ENCODE assay signal across 8 mouse cellular contexts in the genomic region with DNA sequence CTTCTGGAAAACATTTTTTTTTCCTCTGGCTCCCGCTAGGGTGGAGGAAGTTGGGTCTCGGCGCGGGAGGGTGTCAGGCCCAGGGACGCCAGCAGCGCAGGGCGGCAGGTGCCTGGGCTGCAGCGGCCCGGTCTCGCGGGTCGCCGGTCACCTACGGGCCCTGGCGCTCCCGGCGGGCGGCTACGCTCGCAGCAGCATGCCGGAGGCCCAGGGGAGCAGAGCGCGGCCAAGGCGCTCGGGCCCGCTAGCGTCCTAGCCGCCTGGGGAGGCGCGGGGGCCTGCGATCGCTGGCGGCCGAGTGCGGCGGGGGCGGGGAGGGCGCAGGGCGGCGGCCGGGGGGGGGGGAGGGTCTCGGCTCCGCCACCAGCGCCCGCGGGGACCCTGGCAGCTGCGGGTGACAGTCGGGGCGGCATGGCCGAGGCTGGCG. TPM values are rescaled to one million over a fixed set of nuclear protein-coding genes. Genes with fewer than 3 reads are reported as not detected.
DNase-seq lines count a peak whose midpoint lies in the region; ATAC-seq and TF ChIP-seq lines count a peak whose summit lies in the region.

No protein-coding gene starts in this region.

- peak overlapping the region; percentile 75 for H3K4me3 ChIP-seq in erythroblast, embryonic 14.5 days (replicated peaks)
- peak overlapping the region; percentile 91 for H3K4me3 ChIP-seq in heart, embryonic 13.5 days
- H3K4me3 ChIP-seq in kidney, postnatal 0 days (replicated peaks; ENCODE audit: low read depth, low read length) = peak overlapping the region; percentile 89
- H3K4me3 ChIP-seq in liver, postnatal 0 days (ENCODE audit: low read depth, low read length) = peak overlapping the region; percentile 96
- peak overlapping the region; percentile 89 for H3K4me3 ChIP-seq in neural tube, embryonic 11.5 days (ENCODE audit: low read depth, low read length)
- H3K4me3 ChIP-seq in stomach, postnatal 0 days (ENCODE audit: low read depth, low read length) = peak overlapping the region; percentile 87

- peak; percentile 25; the same call in 1 of the 2 replicates for TF ChIP-seq CTCF in kidney, postnatal 0 days (IDR thresholded peaks at IDR 0.05; ENCODE audit: low read depth)
- TF ChIP-seq CTCF in liver, postnatal 0 days (IDR thresholded peaks at IDR 0.05; ENCODE audit: low read depth) = peak; percentile 49
- peak; percentile 47 for TF ChIP-seq CTCF in stomach, postnatal 0 days (IDR thresholded peaks at IDR 0.05; ENCODE audit: low read depth)

- TF ChIP-seq EP300 in liver, postnatal 0 days (IDR thresholded peaks at IDR 0.05; ENCODE audit: low read depth) = no peak
- TF ChIP-seq EP300 in stomach, postnatal 0 days (optimal IDR thresholded peaks at IDR 0.05) = no peak

- under 1% methylated on average over 28 of the region's 51 CpGs for WGBS in heart, embryonic 13.5 days
- WGBS in kidney, postnatal 0 days = 0% methylated on average over 32 of the region's 51 CpGs
- under 1% methylated on average over 20 of the region's 51 CpGs for WGBS in liver, postnatal 0 days (ENCODE audit: insufficient replicate concordance)
- WGBS in neural tube, embryonic 11.5 days = under 1% methylated on average over 32 of the region's 51 CpGs
- under 1% methylated on average over 37 of the region's 51 CpGs for whole genome bisulfite sequencing in stomach, postnatal 0 days

- peak overlapping the region; percentile 99 for H3K27ac ChIP-seq in heart, embryonic 13.5 days (replicated peaks)
- H3K27ac ChIP-seq in kidney, postnatal 0 days = peak overlapping the region; percentile 96
- peak overlapping the region; percentile 98 for H3K27ac ChIP-seq in liver, postnatal 0 days (ENCODE audit: low read depth)
- peak overlapping the region; percentile 92 for H3K27ac ChIP-seq in neural tube, embryonic 11.5 days (ENCODE audit: low read depth, low read length)
- H3K27ac ChIP-seq in stomach, postnatal 0 days (replicated peaks) = peak overlapping the region; percentile 98

- peaks cover 43% of the 10 kb centered on the region for H3K4me1 ChIP-seq in erythroblast, embryonic 14.5 days (ENCODE audit: control insufficient read depth)
- peaks cover 32% of the 10 kb centered on the region for H3K4me1 ChIP-seq in heart, embryonic 13.5 days
- H3K4me1 ChIP-seq in kidney, postnatal 0 days (replicated peaks; ENCODE audit: insufficient read depth, low read length) = peaks cover 8% of the 10 kb centered on the region; the same call in 1 of the 2 replicates
- peaks cover 20% of the 10 kb centered on the region for H3K4me1 ChIP-seq in liver, postnatal 0 days (ENCODE audit: insufficient read depth)
- H3K4me1 ChIP-seq in neural tube, embryonic 11.5 days (ENCODE audit: control insufficient read depth, insufficient read depth, low read length) = peaks cover 5% of the 10 kb centered on the region; the same call in 1 of the 2 replicates
- H3K4me1 ChIP-seq in stomach, postnatal 0 days (replicated peaks; ENCODE audit: control insufficient read depth, insufficient read depth) = no peaks in the 10 kb centered on the region

- peak overlapping the region; percentile 97 for H3K9ac ChIP-seq in heart, embryonic 13.5 days
- H3K9ac ChIP-seq in kidney, postnatal 0 days (ENCODE audit: low read depth, low read length) = peak overlapping the region; percentile 94
- H3K9ac ChIP-seq in liver, postnatal 0 days (replicated peaks) = peak overlapping the region; percentile 88
- peak overlapping the region; percentile 91 for H3K9ac ChIP-seq in neural tube, embryonic 11.5 days (ENCODE audit: low read length)
- H3K9ac ChIP-seq in stomach, postnatal 0 days (ENCODE audit: low read length) = peak overlapping the region; percentile 92

- no peaks in the 10 kb centered on the region for H3K9me3 ChIP-seq in erythroblast, embryonic 14.5 days (ENCODE audit: control insufficient read depth, low read length)
- no peaks in the 10 kb centered on the region for H3K9me3 ChIP-seq in heart, embryonic 13.5 days
- H3K9me3 ChIP-seq in kidney, postnatal 0 days (replicated peaks; ENCODE audit: low read length) = no peaks in the 10 kb centered on the region
- H3K9me3 ChIP-seq in liver, postnatal 0 days (ENCODE audit: low read length) = no peaks in the 10 kb centered on the region
- H3K9me3 ChIP-seq in neural tube, embryonic 11.5 days (ENCODE audit: control insufficient read depth, low read length) = no peaks in the 10 kb centered on the region
- H3K9me3 ChIP-seq in stomach, postnatal 0 days (ENCODE audit: control insufficient read depth, low read length) = no peaks in the 10 kb centered on the region

- peaks cover 5% of the 10 kb centered on the region for H3K36me3 ChIP-seq in erythroblast, embryonic 14.5 days (ENCODE audit: control insufficient read depth)
- no peaks in the 10 kb centered on the region for H3K36me3 ChIP-seq in heart, embryonic 13.5 days
- H3K36me3 ChIP-seq in kidney, postnatal 0 days (ENCODE audit: insufficient read depth, low read length) = no peaks in the 10 kb centered on the region
- no peaks in the 10 kb centered on the region for H3K36me3 ChIP-seq in liver, postnatal 0 days (replicated peaks; ENCODE audit: insufficient read depth, low read length)
- no peaks in the 10 kb centered on the region for H3K36me3 ChIP-seq in neural tube, embryonic 11.5 days (ENCODE audit: control insufficient read depth, insufficient read depth, low read length)
- H3K36me3 ChIP-seq in stomach, postnatal 0 days (ENCODE audit: control insufficient read depth, insufficient read depth, low read length) = no peaks in the 10 kb centered on the region

- H3K4me2 ChIP-seq in heart, embryonic 13.5 days = peak overlapping the region; percentile 97
- H3K4me2 ChIP-seq in kidney, postnatal 0 days (ENCODE audit: low read length) = peak overlapping the region; percentile 99
- peak overlapping the region; percentile 96 for H3K4me2 ChIP-seq in liver, postnatal 0 days (ENCODE audit: low read depth, low read length)
- H3K4me2 ChIP-seq in neural tube, embryonic 11.5 days (ENCODE audit: low read depth) = peak overlapping the region; percentile 90
- peak overlapping the region; percentile 96 for H3K4me2 ChIP-seq in stomach, postnatal 0 days (replicated peaks; ENCODE audit: low read depth)

- ATAC-seq in heart, embryonic 13.5 days (ENCODE audit: extremely low read depth, insufficient number of reproducible peaks, low FRiP score, low TSS enrichment) = peak; percentile 47; the same call in 1 of the 2 replicates
- peak; percentile 78 for ATAC-seq in kidney, postnatal 0 days (replicated peaks; ENCODE audit: low FRiP score, low read depth)
- peak; percentile 65 for ATAC-seq in liver, postnatal 0 days
- ATAC-seq in neural tube, embryonic 11.5 days (ENCODE audit: insufficient read depth, low FRiP score, low TSS enrichment) = peak; percentile 71
- peak; percentile 73 for ATAC-seq in stomach, postnatal 0 days (ENCODE audit: low FRiP score, low TSS enrichment)

- H3K27me3 ChIP-seq in erythroblast, embryonic 14.5 days (ENCODE audit: control insufficient read depth) = no peaks in the 10 kb centered on the region
- no peaks in the 10 kb centered on the region for H3K27me3 ChIP-seq in heart, embryonic 13.5 days (replicated peaks)
- H3K27me3 ChIP-seq in kidney, postnatal 0 days (ENCODE audit: insufficient read depth, low read length) = no peaks in the 10 kb centered on the region
- H3K27me3 ChIP-seq in liver, postnatal 0 days (ENCODE audit: insufficient read depth, low read length) = no peaks in the 10 kb centered on the region
- no peaks in the 10 kb centered on the region for H3K27me3 ChIP-seq in neural tube, embryonic 11.5 days (ENCODE audit: control insufficient read depth, insufficient read depth, low read length)
- no peaks in the 10 kb centered on the region for H3K27me3 ChIP-seq in stomach, postnatal 0 days (ENCODE audit: control insufficient read depth, insufficient read depth, low read length)

- peak; percentile 49 to 52 for DNase-seq in CD8-positive naive resting alpha-beta T cell, adult 2 months (ENCODE audit: low read depth in 2 of 2, low spot score in 2 of 2)
- DNase-seq in brain, adult 2 months (ENCODE audit: low read depth, low spot score) = peak; percentile 83
- DNase-seq in kidney, postnatal 0 days (ENCODE audit: low spot score) = peak; percentile 90
- peak; percentile 81 for DNase-seq in liver, postnatal 0 days
- peak; percentile 70 for DNase-seq in neural tube, embryonic 11.5 days (ENCODE audit: low spot score)
- peak; percentile 80 for DNase-seq in stomach, postnatal 0 days (ENCODE audit: low spot score)

RNA-seq across cellular contexts. Expression of a gene that starts 0.3 kb away (rescaled TPM):
- polyA plus RNA-seq in erythroblast, embryonic 14.5 days (2012) = 0.23 and 0.36 TPM in 2 replicates
- polyA plus RNA-seq in heart, embryonic 13.5 days (2015; fragmentation: Nextera tagmentation; extraction: Ambion mirVana) = 7.4 and 8.1 TPM in 2 replicates
- 4.7 TPM in 2 replicates for polyA plus RNA-seq in kidney, postnatal 0 days (2015; fragmentation: Nextera tagmentation; extraction: Ambion mirVana)
- 5.5 and 6.2 TPM in 2 replicates for polyA plus RNA-seq in liver, postnatal 0 days (2015; fragmentation: Nextera tagmentation; extraction: Ambion mirVana)
- 4.4 and 5.2 TPM in 2 replicates for polyA plus RNA-seq in neural tube, embryonic 11.5 days (2014; fragmentation: Nextera tagmentation; extraction: Ambion mirVana)
- 3.8 and 4.9 TPM in 2 replicates for polyA plus RNA-seq in stomach, postnatal 0 days (2015; fragmentation: Nextera tagmentation; extraction: Ambion mirVana)

RNA-seq across cellular contexts. Expression of a gene that starts 27.7 kb away (rescaled TPM):
- not detected in 2 replicates for polyA plus RNA-seq in erythroblast, embryonic 14.5 days (2012)
- polyA plus RNA-seq in heart, embryonic 13.5 days (2015; fragmentation: Nextera tagmentation; extraction: Ambion mirVana) = 0.13 and 0.25 TPM in 2 replicates
- 0.13 and 0.22 TPM in 2 replicates for polyA plus RNA-seq in kidney, postnatal 0 days (2015; fragmentation: Nextera tagmentation; extraction: Ambion mirVana)
- not detected in 2 replicates for polyA plus RNA-seq in liver, postnatal 0 days (2015; fragmentation: Nextera tagmentation; extraction: Ambion mirVana)
- 0.39 and 0.69 TPM in 2 replicates for polyA plus RNA-seq in neural tube, embryonic 11.5 days (2014; fragmentation: Nextera tagmentation; extraction: Ambion mirVana)
- polyA plus RNA-seq in stomach, postnatal 0 days (2015; fragmentation: Nextera tagmentation; extraction: Ambion mirVana) = 0.12 and 0.22 TPM in 2 replicates

Comparison
In these comparisons a context has a peak if more than half of its experiments do, and no peak if none do; other contexts are left out.
1. Peak in every context shown above with its lines: DNase-seq, ATAC-seq, H3K4me3 ChIP-seq and H3K27ac ChIP-seq.